Mouse (Mus musculus) CH12.LX (cell line): ENCODE measurements at regions not wholly inside any gene's neighbourhood (a gene's known extent, or its start where the extent isn't known, plus 50 kb on each side); places are given as distances from the start of the nearest gene placed in this dataset.

Experiments
- DNase-seq: peaks from one replicate; pipeline ENCODE4 v3.0.0-alpha.2; 2013; ENCODE audit errors: extremely low read depth
- H3K27ac ChIP-seq: 2 replicates; pipeline ENCODE4 v1.5.1; 2012; ENCODE audit warnings: low read depth, mild to moderate bottlenecking, control low read depth, moderate library complexity; ENCODE audit not compliant: insufficient read depth
- H3K27me3 ChIP-seq: replicated peaks from 2 replicates; pipeline ENCODE3; 2012; ENCODE audit warnings: inconsistent platforms
- H3K36me3 ChIP-seq, 2 experiments: replicated peaks in 1 of 2; 2 replicates each; pipeline versions ENCODE3 to v1.6.1; 2012; ENCODE audit warnings: inconsistent platforms in 1 of 2, low read length in 1 of 2, mild to moderate bottlenecking in 1 of 2, mixed read lengths in 1 of 2, moderate library complexity in 1 of 2; ENCODE audit not compliant: control insufficient read depth in 1 of 2, insufficient read depth in 1 of 2
- H3K4me1 ChIP-seq, 2 experiments: 2 replicates each; pipeline ENCODE4 v1.6.1; 2012; ENCODE audit warnings: inconsistent platforms in 1 of 2, moderate library complexity in 1 of 2; ENCODE audit not compliant: insufficient read depth in 2 of 2, control insufficient read depth in 1 of 2
- H3K4me2 ChIP-seq: 2 replicates; pipeline ENCODE4 v1.6.1; 2012; ENCODE audit warnings: low read depth, mild to moderate bottlenecking, control low read depth; ENCODE audit not compliant: poor library complexity, insufficient read depth, severe bottlenecking
- H3K4me3 ChIP-seq, 3 experiments: fragments of 150-350 bp in 1 of 3; sonication (generic) in 1 of 3; replicated peaks in 1 of 3; 2 replicates each; pipeline versions ENCODE3 to v1.5.1; 2011 to 2012; ENCODE audit warnings: low read depth in 2 of 3, low read length in 2 of 3, mild to moderate bottlenecking in 2 of 3, moderate library complexity in 2 of 3, control low read depth in 1 of 3, improper control_type of control experiment in 1 of 3, inconsistent platforms in 1 of 3, mixed read lengths in 1 of 3; ENCODE audit not compliant: poor library complexity in 1 of 3
- H3K79me2 ChIP-seq: replicated peaks from 2 replicates; pipeline ENCODE4 v1.6.1; 2012; ENCODE audit warnings: mild to moderate bottlenecking, moderate library complexity; ENCODE audit not compliant: control insufficient read depth, poor library complexity, insufficient read depth, severe bottlenecking; ENCODE audit errors: extremely low read depth
- H3K9ac ChIP-seq: 2 replicates; pipeline ENCODE4 v1.6.1; 2012; ENCODE audit warnings: low read depth, mild to moderate bottlenecking, control low read depth, moderate library complexity; ENCODE audit not compliant: insufficient read depth
- H3K9me3 ChIP-seq: replicated peaks from 2 replicates; pipeline ENCODE3; 2012; ENCODE audit warnings: low read length, inconsistent platforms, mixed read lengths
- BHLHE40 ChIP-seq: IDR thresholded peaks from 2 replicates; pipeline ENCODE4 v1.6.1; 2011; ENCODE audit warnings: mild to moderate bottlenecking, low read depth, low read length, improper control_type of control experiment
- CHD1 ChIP-seq: IDR thresholded peaks from 2 replicates; pipeline ENCODE4 v1.6.1; 2012; ENCODE audit warnings: low read depth, low read length, improper control_type of control experiment, inconsistent platforms
- CHD2 ChIP-seq: IDR thresholded peaks from 2 replicates; pipeline ENCODE4 v1.6.1; 2011; ENCODE audit warnings: low read length, improper control_type of control experiment
- CTCF ChIP-seq, 2 experiments: IDR thresholded peaks in 1 of 2; conservative IDR thresholded peaks in 1 of 2; 2 replicates each; pipeline ENCODE4 v1.5.1; 2011 to 2012; ENCODE audit warnings: low read depth in 2 of 2, low read length in 2 of 2, improper control_type of control experiment in 1 of 2, inconsistent platforms in 1 of 2, mild to moderate bottlenecking in 1 of 2, moderate library complexity in 1 of 2
- EP300 ChIP-seq: IDR thresholded peaks from 2 replicates; pipeline ENCODE4 v1.6.1; 2011; ENCODE audit warnings: low read length, improper control_type of control experiment
- GABPA ChIP-seq: IDR thresholded peaks from 2 replicates; pipeline ENCODE4 v1.6.1; 2012; ENCODE audit warnings: low read depth, low read length, improper control_type of control experiment, inconsistent platforms; ENCODE audit not compliant: insufficient replicate concordance
- IRF4 ChIP-seq: IDR thresholded peaks from 2 replicates; pipeline ENCODE4 v1.6.1; 2014; ENCODE audit warnings: low read depth, mild to moderate bottlenecking, inconsistent platforms, low read length, improper control_type of control experiment
- JUN ChIP-seq: IDR thresholded peaks from 2 replicates; pipeline ENCODE4 v1.6.1; 2011; ENCODE audit warnings: low read depth, mild to moderate bottlenecking, low read length, improper control_type of control experiment, moderate library complexity; ENCODE audit not compliant: insufficient read depth
- JUND ChIP-seq: conservative IDR thresholded peaks from 2 replicates; pipeline ENCODE4 v1.6.1; 2011; ENCODE audit warnings: low read depth, low read length, improper control_type of control experiment
- MAX ChIP-seq: IDR thresholded peaks from 2 replicates; pipeline ENCODE4 v1.6.1; 2011; ENCODE audit warnings: low read length, improper control_type of control experiment
- MAZ ChIP-seq: IDR thresholded peaks from 2 replicates; pipeline ENCODE4 v1.6.1; 2012; ENCODE audit warnings: low read depth, mild to moderate bottlenecking, inconsistent platforms, low read length, improper control_type of control experiment, moderate library complexity
- MEF2A ChIP-seq: IDR thresholded peaks from 2 replicates; pipeline ENCODE4 v1.6.1; 2014; ENCODE audit warnings: low read depth, mild to moderate bottlenecking, inconsistent platforms, low read length, improper control_type of control experiment, borderline replicate concordance
- PAX5 ChIP-seq: IDR thresholded peaks from 2 replicates; pipeline ENCODE4 v1.6.1; 2012; ENCODE audit warnings: low read length, inconsistent platforms, mixed read lengths
- POLR2A ChIP-seq: IDR thresholded peaks from 2 replicates; pipeline ENCODE4 v1.6.1; 2011; ENCODE audit warnings: low read depth, mild to moderate bottlenecking, improper control_type of control experiment, low read length
- RCOR1 ChIP-seq: conservative IDR thresholded peaks from 2 replicates; pipeline ENCODE4 v1.6.1; 2012; ENCODE audit warnings: low read depth, mild to moderate bottlenecking, inconsistent platforms, low read length, improper control_type of control experiment
- SIN3A ChIP-seq: IDR thresholded peaks from 2 replicates; pipeline ENCODE4 v1.6.1; 2012; ENCODE audit warnings: low read length, improper control_type of control experiment, inconsistent platforms
- SMC3 ChIP-seq: IDR thresholded peaks from 2 replicates; pipeline ENCODE4 v1.6.1; 2011; ENCODE audit warnings: low read depth, low read length, improper control_type of control experiment
- UBTF ChIP-seq: IDR thresholded peaks from 2 replicates; pipeline ENCODE4 v1.6.1; 2012; ENCODE audit warnings: low read depth, mild to moderate bottlenecking, inconsistent platforms, low read length, improper control_type of control experiment, moderate library complexity
- USF2 ChIP-seq: conservative IDR thresholded peaks from 2 replicates; pipeline ENCODE4 v1.6.1; 2011; ENCODE audit warnings: low read depth, low read length, improper control_type of control experiment
- ZKSCAN1 ChIP-seq: IDR thresholded peaks from 2 replicates; pipeline ENCODE4 v1.6.1; 2012; ENCODE audit warnings: low read depth, inconsistent platforms, low read length, improper control_type of control experiment, borderline replicate concordance
- ZNF384 ChIP-seq: IDR thresholded peaks from 2 replicates; pipeline ENCODE4 v1.6.1; 2012; ENCODE audit warnings: low read depth, low read length, improper control_type of control experiment, inconsistent platforms
- dilution Hi-C: fragments of 300-500 bp; cut with MboI; formaldehyde crosslinking; loops from 2 replicates; pipeline ENCODE4 v1.14.3; 2020; ENCODE audit warnings: low sequenced_read_pairs; ENCODE audit not compliant: extremely low pct_unique_long_range_greater_than_20kb, extremely low pct_ligation_motif_present
- in situ Hi-C: fragments of 300-500 bp; cut with MboI; formaldehyde crosslinking; loops from 3 replicates; pipeline ENCODE4 v1.14.3; 2019; ENCODE audit warnings: low sequenced_read_pairs, low pct_ligation_motif_present, low pct_unique_long_range_greater_than_20kb, mixed read lengths

DNA sequence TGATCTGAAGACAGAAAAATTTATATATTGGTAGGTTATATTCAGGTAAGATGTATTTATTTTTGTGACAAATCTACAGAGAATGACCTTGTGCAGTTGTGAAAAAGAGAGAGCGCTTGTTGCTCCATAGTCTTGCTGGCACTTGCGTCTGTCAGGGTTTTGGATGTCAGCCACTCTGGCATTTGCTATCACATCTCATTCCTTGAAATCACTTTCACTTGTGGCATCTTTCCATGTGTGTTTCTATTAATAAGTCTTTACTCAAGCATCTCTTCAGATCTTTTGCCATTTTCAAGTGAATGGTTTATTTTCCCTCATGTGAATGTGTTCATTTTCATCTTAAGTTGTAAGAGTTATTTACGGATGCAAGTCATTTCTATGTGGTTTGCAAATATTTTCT lies 709.4 kb upstream of the Tenm3 start:
- Histone ChIP-seq H3K27me3 (no peaks in the 10 kb centered on the region), H3K27ac (no peak overlapping the region), H3K4me1 (no peaks in the 10 kb centered on the region), H3K79me2 (no peaks in the 10 kb centered on the region), H3K4me3 (no peak overlapping the region)
- dilution Hi-C loops (no loop called here), in situ Hi-C loops (no loop called here)
- no peak for DNase-seq
- TF ChIP-seq BHLHE40, result no peak
- no peak for TF ChIP-seq PAX5
- no peak for TF ChIP-seq EP300
- TF ChIP-seq SMC3, result no peak
- TF ChIP-seq MEF2A, result no peak
- TF ChIP-seq JUN, result no peak
- TF ChIP-seq MAZ, result no peak
- TF ChIP-seq POLR2A, result no peak
- TF ChIP-seq, all 38 proteins: peak for 0
- H3K9me3 ChIP-seq, result peaks cover 24% of the 10 kb centered on the region
- H3K9ac ChIP-seq, result no peak overlapping the region
- no peaks in the 10 kb centered on the region for H3K36me3 ChIP-seq
- H3K4me2 ChIP-seq, result no peak overlapping the region

DNA sequence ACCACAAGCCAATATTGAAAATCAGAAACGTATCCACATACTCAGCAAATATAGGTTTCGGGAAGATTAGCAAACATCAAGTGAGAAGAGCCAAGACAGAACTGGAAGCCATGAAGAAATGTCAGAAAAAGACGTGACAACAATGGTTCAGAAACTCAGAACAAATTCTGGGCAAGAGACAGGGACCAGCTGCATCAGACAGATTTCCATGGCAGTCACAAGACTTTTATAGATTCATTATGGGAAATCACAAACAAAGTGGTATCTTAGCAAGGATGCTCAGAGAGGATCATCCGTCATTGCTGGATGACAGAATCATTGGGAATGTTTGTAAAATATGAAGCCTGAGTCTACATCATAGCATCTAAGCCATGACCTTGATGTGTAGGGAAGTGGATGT lies 699.6 kb upstream of the Tenm3 start:
- H3K4me3 ChIP-seq, result no peak overlapping the region
- H3K27ac ChIP-seq, result no peak overlapping the region
- no peaks in the 10 kb centered on the region for H3K4me1 ChIP-seq
- TF ChIP-seq SIN3A (no peak), JUND (no peak), IRF4 (no peak)
- no peak for DNase-seq
- no peaks in the 10 kb centered on the region for H3K27me3 ChIP-seq
- peaks cover 28% of the 10 kb centered on the region for H3K9me3 ChIP-seq
- H3K36me3 ChIP-seq, result no peaks in the 10 kb centered on the region
- no peaks in the 10 kb centered on the region for H3K79me2 ChIP-seq
- no peak overlapping the region for H3K4me2 ChIP-seq
- no peak overlapping the region for H3K9ac ChIP-seq
- in situ Hi-C loops (no loop called here), dilution Hi-C loops (no loop called here)

DNA sequence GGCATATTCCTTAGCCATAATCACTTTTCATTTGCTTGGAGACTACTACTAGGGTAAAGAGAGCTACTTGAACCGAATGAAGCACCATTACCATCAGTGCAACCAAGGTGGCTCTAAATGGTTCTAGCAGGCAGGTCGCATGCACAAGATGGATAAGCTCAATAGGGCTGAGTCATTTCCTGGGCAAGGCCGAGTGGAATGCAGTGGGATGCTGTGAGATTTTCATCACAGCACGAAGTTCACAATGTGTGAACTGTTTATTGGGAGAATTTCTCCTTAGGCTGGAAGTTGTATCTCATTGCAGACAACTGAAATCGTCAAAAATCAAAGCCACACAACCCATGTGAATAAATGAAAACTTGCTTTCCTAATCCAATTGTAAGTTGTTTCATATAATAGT lies 697.6 kb upstream of the Tenm3 start:
- peaks cover 27% of the 10 kb centered on the region for H3K9me3 ChIP-seq
- in situ Hi-C loops, result no loop called here
- dilution Hi-C loops, result no loop called here
- no peaks in the 10 kb centered on the region for H3K4me1 ChIP-seq
- no peak overlapping the region for H3K4me3 ChIP-seq
- H3K4me2 ChIP-seq, result no peak overlapping the region
- no peaks in the 10 kb centered on the region for H3K27me3 ChIP-seq
- no peaks in the 10 kb centered on the region for H3K79me2 ChIP-seq
- no peak for DNase-seq
- TF ChIP-seq CHD2, result no peak
- no peak for TF ChIP-seq SIN3A
- TF ChIP-seq EP300, result no peak
- TF ChIP-seq JUND, result no peak
- TF ChIP-seq MAX, result no peak
- TF ChIP-seq UBTF, result no peak
- no peak for TF ChIP-seq USF2
- no peak for TF ChIP-seq GABPA
- TF ChIP-seq ZKSCAN1, result no peak
- no peak for TF ChIP-seq ZNF384
- TF ChIP-seq RCOR1, result no peak
- no peak for TF ChIP-seq CTCF (conservative IDR thresholded peaks at IDR 0.05 in 1 of 2, IDR thresholded peaks at IDR 0.05 in 1 of 2; ENCODE audit: low read depth in 2 of 2, low read length in 2 of 2)
- TF ChIP-seq SMC3, result no peak
- no peak for TF ChIP-seq CHD1
- TF ChIP-seq, all 38 proteins: peak for 0
- H3K9ac ChIP-seq, result no peak overlapping the region
- H3K36me3 ChIP-seq, result no peaks in the 10 kb centered on the region
- no peak overlapping the region for H3K27ac ChIP-seq
